Mouse (Mus musculus) olfactory bulb, adult 2 months (tissue): Measurements from ENCODE around the gene Dcdc2c.

Experiments used
- CTCF ChIP-seq: fragments of 200-500 bp; IDR thresholded peaks from 2 replicates; pipeline ENCODE4 v1.5.1; 2012; ENCODE audit warnings: low read depth, mild to moderate bottlenecking, low read length, moderate library complexity; ENCODE audit not compliant: insufficient read depth
- POLR2A ChIP-seq: fragments of 200-500 bp; IDR thresholded peaks from 2 replicates; pipeline ENCODE4 v1.6.1; 2012; ENCODE audit warnings: mild to moderate bottlenecking, low read depth, low read length, moderate library complexity; ENCODE audit not compliant: insufficient read depth

GRCm38 (mm10) chr12:28401372-28401771 is 150.8 kb downstream of the Dcdc2c start:
- TF ChIP-seq CTCF (no peak), POLR2A (no peak)
